ENCODE assay signal across 21 mouse cellular contexts in the genomic region with DNA sequence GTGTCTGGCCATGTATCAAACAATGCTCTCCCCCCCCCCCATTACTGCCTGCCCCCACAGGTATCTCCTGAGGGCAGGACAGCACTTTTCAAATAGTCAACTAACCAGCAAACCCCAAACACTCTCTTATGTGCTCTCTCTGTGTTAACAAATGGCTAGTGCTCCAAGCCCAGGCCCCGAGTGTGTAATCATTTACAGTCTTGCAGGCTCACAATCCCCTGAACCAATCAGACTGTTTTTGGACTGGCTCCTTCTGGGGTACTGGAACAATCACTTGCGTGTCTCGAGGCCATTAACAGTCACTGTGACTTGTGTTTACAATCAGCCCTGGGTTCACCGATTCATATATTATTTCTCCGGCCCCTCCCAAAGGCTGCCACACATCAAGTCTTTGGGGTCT. TPM values are rescaled to one million over a fixed set of nuclear protein-coding genes. Genes with fewer than 3 reads are reported as not detected.
DNase-seq lines count a peak whose midpoint lies in the region; ATAC-seq lines count a peak whose summit lies in the region.
"Had no signal": no experiment of that assay in that cellular context is flagged by ENCODE, and none has a peak within 500 bp of the region (broad histone marks: within the 10 kb centered on the region; RNA-seq: fewer than 3 reads in every experiment).

No protein-coding gene starts in this region.

- peak overlapping the region; percentile 29; the same call in 1 of the 2 replicates for H3K9ac ChIP-seq in midbrain, embryonic 12.5 days (replicated peaks)
- H3K9ac ChIP-seq in midbrain, embryonic 16.5 days (ENCODE audit: low read depth, low read length), result no peak overlapping the region
- peak overlapping the region; percentile 25; the same call in 1 of the 2 replicates for H3K9ac ChIP-seq in kidney, embryonic 16.5 days (replicated peaks; ENCODE audit: low read length)
- peak overlapping the region; percentile 62; the same call in 1 of the 2 replicates for H3K9ac ChIP-seq in neural tube, embryonic 13.5 days
- H3K9ac ChIP-seq: embryonic facial prominence, embryonic 15.5 days; forebrain, embryonic 13.5 days; limb, embryonic 15.5 days had no signal

- H3K4me1 ChIP-seq in heart, embryonic 10.5 days, result peaks cover 69% of the 10 kb centered on the region
- peaks cover 35% of the 10 kb centered on the region; the same call in 1 of the 2 replicates for H3K4me1 ChIP-seq in midbrain, embryonic 12.5 days
- peaks cover 4% of the 10 kb centered on the region; the same call in 1 of the 2 replicates for H3K4me1 ChIP-seq in midbrain, embryonic 16.5 days (ENCODE audit: control insufficient read depth, insufficient read depth, low read length)
- peaks cover 44% of the 10 kb centered on the region for H3K4me1 ChIP-seq in kidney, embryonic 16.5 days (ENCODE audit: insufficient read depth, low read length)
- H3K4me1 ChIP-seq in neural tube, embryonic 13.5 days (replicated peaks), result peaks cover 62% of the 10 kb centered on the region

- peak overlapping the region; percentile 45 for H3K4me2 ChIP-seq in midbrain, embryonic 12.5 days (replicated peaks)
- H3K4me2 ChIP-seq in midbrain, embryonic 16.5 days (ENCODE audit: low read length), result no peak overlapping the region
- peak overlapping the region; percentile 52 for H3K4me2 ChIP-seq in kidney, embryonic 16.5 days (replicated peaks; ENCODE audit: low read depth, low read length)
- H3K4me2 ChIP-seq in neural tube, embryonic 13.5 days, result peak overlapping the region; percentile 57
- H3K4me2 ChIP-seq: embryonic facial prominence, embryonic 15.5 days; forebrain, embryonic 13.5 days; limb, embryonic 15.5 days had no signal

- no peaks in the 10 kb centered on the region for H3K36me3 ChIP-seq in heart, embryonic 10.5 days
- no peaks in the 10 kb centered on the region for H3K36me3 ChIP-seq in midbrain, embryonic 12.5 days
- no peaks in the 10 kb centered on the region for H3K36me3 ChIP-seq in midbrain, embryonic 16.5 days (ENCODE audit: control insufficient read depth, insufficient read depth, low read length)
- no peaks in the 10 kb centered on the region for H3K36me3 ChIP-seq in kidney, embryonic 16.5 days (ENCODE audit: insufficient read depth, low read length)
- no peaks in the 10 kb centered on the region for H3K36me3 ChIP-seq in neural tube, embryonic 13.5 days
- H3K36me3 ChIP-seq: embryonic facial prominence, embryonic 15.5 days; limb, embryonic 15.5 days had no signal

- intact Hi-C loops in heart, postnatal 14 days (cut with DNase I), result loop anchor here (5.0 kb wide), 1 partner anchor 432 kb away; no protein-coding TSS in a partner anchor

- 0 out of 2 replicates have a peak, but pooled peaks have one; percentile 16 for ATAC-seq in midbrain, embryonic 12.5 days (ENCODE audit: low FRiP score, low read depth)
- ATAC-seq in midbrain, embryonic 16.5 days, result no peak
- ATAC-seq in kidney, embryonic 16.5 days (ENCODE audit: low FRiP score, low TSS enrichment), result peak; percentile 62; the same call in 1 of the 2 replicates
- ATAC-seq in neural tube, embryonic 13.5 days (ENCODE audit: low read depth), result 0 out of 2 replicates have a peak, but pooled peaks have one; percentile 7
- ATAC-seq: forebrain, embryonic 13.5 days had no signal

- no peak for DNase-seq in heart, embryonic 10.5 days (ENCODE audit: low spot score)
- DNase-seq in heart, postnatal 14 days, result no peak
- DNase-seq in layer of hippocampus, adult 9-11 months, result no peak
- DNase-seq in gastrocnemius, adult 8-10 months (ENCODE audit: low spot score in 2 of 2), result no peak
- DNase-seq: cerebellum, adult 11 months; heart, adult 2 months; heart, postnatal 10 days; lung, postnatal 14 days; right cerebral cortex, postnatal 14 days; thymus, adult 18-20 months had no signal

- H3K9me3 ChIP-seq in heart, embryonic 10.5 days, result no peaks in the 10 kb centered on the region
- H3K9me3 ChIP-seq in midbrain, embryonic 12.5 days, result no peaks in the 10 kb centered on the region
- no peaks in the 10 kb centered on the region for H3K9me3 ChIP-seq in midbrain, embryonic 16.5 days (replicated peaks; ENCODE audit: control insufficient read depth, low read length, poor library complexity, severe bottlenecking)
- no peaks in the 10 kb centered on the region for H3K9me3 ChIP-seq in kidney, embryonic 16.5 days (ENCODE audit: low read length)
- no peaks in the 10 kb centered on the region for H3K9me3 ChIP-seq in neural tube, embryonic 13.5 days
- H3K9me3 ChIP-seq: embryonic facial prominence, embryonic 15.5 days; forebrain, embryonic 13.5 days; limb, embryonic 15.5 days had no signal

- H3K27me3 ChIP-seq in heart, embryonic 10.5 days (ENCODE audit: insufficient read depth, poor library complexity, severe bottlenecking), result no peaks in the 10 kb centered on the region
- 0 out of 2 replicates have a peak, but pooled peaks cover 8% of the 10 kb centered on the region for H3K27me3 ChIP-seq in midbrain, embryonic 12.5 days
- H3K27me3 ChIP-seq in midbrain, embryonic 16.5 days (ENCODE audit: control insufficient read depth, insufficient read depth, low read depth, low read length), result no peaks in the 10 kb centered on the region
- no peaks in the 10 kb centered on the region for H3K27me3 ChIP-seq in kidney, embryonic 16.5 days (ENCODE audit: insufficient read depth, low read length)
- no peaks in the 10 kb centered on the region for H3K27me3 ChIP-seq in neural tube, embryonic 13.5 days
- H3K27me3 ChIP-seq: CH12.LX had no signal

- WGBS in heart, embryonic 10.5 days, result 88% methylated on average over 5 of the region's 5 CpGs
- 81% methylated on average over 5 of the region's 5 CpGs for WGBS in midbrain, embryonic 12.5 days
- WGBS in midbrain, embryonic 16.5 days, result 66% methylated on average over 5 of the region's 5 CpGs
- 34% methylated on average over 5 of the region's 5 CpGs for WGBS in kidney, embryonic 16.5 days
- whole genome bisulfite sequencing in neural tube, embryonic 13.5 days, result 19% methylated on average over 5 of the region's 5 CpGs

- 0 out of 2 replicates have a peak overlapping the region, but pooled peaks have one; percentile 6 for H3K27ac ChIP-seq in heart, embryonic 10.5 days
- no peak overlapping the region; the same call in 1 of the 2 replicates for H3K27ac ChIP-seq in midbrain, embryonic 12.5 days (replicated peaks)
- H3K27ac ChIP-seq in midbrain, embryonic 16.5 days (ENCODE audit: low read length), result no peak overlapping the region
- peak overlapping the region; percentile 74 for H3K27ac ChIP-seq in kidney, embryonic 16.5 days (ENCODE audit: low read length)
- peak overlapping the region; percentile 78 for H3K27ac ChIP-seq in neural tube, embryonic 13.5 days (replicated peaks)
- H3K27ac ChIP-seq: embryonic facial prominence, embryonic 15.5 days; forebrain, embryonic 13.5 days; heart, adult 2 months; left cerebral cortex, adult 2 months; limb, embryonic 15.5 days had no signal

- no peak overlapping the region for H3K4me3 ChIP-seq in heart, embryonic 10.5 days
- H3K4me3 ChIP-seq in midbrain, embryonic 12.5 days, result no peak overlapping the region
- H3K4me3 ChIP-seq in midbrain, embryonic 16.5 days (ENCODE audit: low read depth, low read length), result no peak overlapping the region
- no peak overlapping the region for H3K4me3 ChIP-seq in kidney, embryonic 16.5 days (ENCODE audit: low read length)
- no peak overlapping the region for H3K4me3 ChIP-seq in neural tube, embryonic 13.5 days
- H3K4me3 ChIP-seq: forebrain, embryonic 13.5 days; heart, adult 2 months; left cerebral cortex, adult 2 months; limb, embryonic 15.5 days had no signal

RNA-seq across cellular contexts. Expression of a gene that starts 1.4 kb away (rescaled TPM):
- 0.18 TPM in 1 of 2 replicates, not detected in the other for polyA plus RNA-seq in heart, embryonic 10.5 days (2016; fragmentation: Nextera tagmentation; extraction: Ambion mirVana)
- not detected for total RNA-seq in heart, postnatal 14 days (2021)
- 5.0 and 5.7 TPM in 2 replicates for polyA plus RNA-seq in midbrain, embryonic 12.5 days (2016; fragmentation: Nextera tagmentation; extraction: Ambion mirVana)
- polyA plus RNA-seq in midbrain, embryonic 16.5 days (2015; fragmentation: Nextera tagmentation; extraction: Ambion mirVana), result 0.17 TPM in 1 of 2 replicates, not detected in the other
- 3.0 and 3.3 TPM in 2 replicates for polyA plus RNA-seq in kidney, embryonic 16.5 days (2015; fragmentation: Nextera tagmentation; extraction: Ambion mirVana)
- 3.1 and 4.1 TPM in 2 replicates for polyA plus RNA-seq in neural tube, embryonic 13.5 days (2015; fragmentation: Nextera tagmentation; extraction: Ambion mirVana)
- total RNA-seq in gastrocnemius, adult 8-10 months (2022), result not detected
- total RNA-seq: CH12.LX; common myeloid progenitor, adult 5-6 weeks; heart, adult 2 months; heart, postnatal 10 days; left cerebral cortex, adult 2 months had no signal
- polyA plus RNA-seq: embryonic facial prominence, embryonic 15.5 days; heart, adult 2 months; large intestine, adult 2 months; limb, embryonic 15.5 days had no signal

Comparison
In these comparisons a context has a peak if more than half of its experiments do, and no peak if none do; other contexts are left out.
1. H3K27ac ChIP-seq: peak in heart, embryonic 10.5 days (single experiment), kidney, embryonic 16.5 days (single experiment) and neural tube, embryonic 13.5 days (single experiment); none in midbrain, embryonic 12.5 days (single experiment) and midbrain, embryonic 16.5 days (single experiment).